Mouse (Mus musculus) liver, postnatal 0 days (tissue): Measurements from ENCODE around the gene Emp1. TPM values are rescaled to one million over a fixed set of nuclear protein-coding genes. Genes with fewer than 3 reads are reported as not detected.

Source experiments
- ATAC-seq: fragments of 200-750 bp; cut with Nextera tagmentation; 2 replicates; pipeline ENCODE4 v1.8.0; 2017; ENCODE audit warnings: mild to moderate bottlenecking, moderate library complexity
- DNase-seq: peaks from one replicate; pipeline ENCODE4 v3.0.0-alpha.2; 2016
- H3K27ac ChIP-seq: fragments of 300-500 bp; sonication (generic); 2 replicates; pipeline ENCODE4 v1.5.1; 2014; ENCODE audit warnings: antibody characterized with exemption, moderate library complexity, mild to moderate bottlenecking, low read depth
- H3K27me3 ChIP-seq: fragments of 300-500 bp; sonication (generic); 2 replicates; pipeline ENCODE4 v1.6.1; 2014; ENCODE audit warnings: low read length, control low read depth, mixed read lengths; ENCODE audit not compliant: insufficient read depth
- H3K36me3 ChIP-seq: fragments of 300-500 bp; sonication (generic); replicated peaks from 2 replicates; pipeline ENCODE4 v1.6.1; 2014; ENCODE audit warnings: mild to moderate bottlenecking, control low read depth, low read length, moderate library complexity, mixed read lengths; ENCODE audit not compliant: insufficient read depth
- H3K4me1 ChIP-seq: fragments of 300-500 bp; sonication (generic); 2 replicates; pipeline ENCODE4 v1.6.1; 2014; ENCODE audit warnings: antibody characterized with exemption, mild to moderate bottlenecking, control low read depth; ENCODE audit not compliant: insufficient read depth
- H3K4me2 ChIP-seq: fragments of 300-500 bp; sonication (generic); 2 replicates; pipeline ENCODE4 v1.6.1; 2014; ENCODE audit warnings: low read depth, mild to moderate bottlenecking, low read length, moderate library complexity, mixed read lengths
- H3K4me3 ChIP-seq: fragments of 300-500 bp; sonication (generic); 2 replicates; pipeline ENCODE4 v1.5.1; 2014; ENCODE audit warnings: low read depth, low read length
- H3K9ac ChIP-seq: fragments of 300-500 bp; sonication (generic); replicated peaks from 2 replicates; pipeline ENCODE4 v1.6.1; 2014; ENCODE audit warnings: mild to moderate bottlenecking, moderate library complexity
- H3K9me3 ChIP-seq: fragments of 300-500 bp; sonication (generic); 2 replicates; pipeline ENCODE4 v1.6.1; 2016; ENCODE audit warnings: mild to moderate bottlenecking, control low read depth, low read length, mixed read lengths
- CTCF ChIP-seq: sonication (generic); IDR thresholded peaks from 2 replicates; pipeline ENCODE4 v1.5.1; 2016; ENCODE audit warnings: antibody characterized with exemption, low read depth
- EP300 ChIP-seq: IDR thresholded peaks from 2 replicates; pipeline ENCODE4 v1.6.1; 2016; ENCODE audit warnings: antibody characterized with exemption, low read depth, mild to moderate bottlenecking
- WGBS: fragments of 180-500 bp; shearing (Covaris S2); extraction: QIAGEN DNeasy Blood & Tissue Kit; methylation state at CpG from one replicate; pipeline ENCODE4 v1.1.7; 2014; ENCODE audit not compliant: insufficient replicate concordance; 5-methylcytosine and 5-hydroxymethylcytosine counted together
- polyA plus RNA-seq: library from polyadenylated mRNA; unstranded; fragments of >200 nt; fragmentation: Nextera tagmentation; extraction: Ambion mirVana; gene quantifications from 2 replicates; pipeline ENCODE4 v1.2.1, GENCODE M21; 2015

Gene Emp1
- polyA plus RNA-seq, 1 experiment from 2014 or later, result 1.2 TPM

- WGBS, result 24% methylated on average over 16 of the region's 16 CpGs
- TF ChIP-seq EP300 (no peak), CTCF (peak; percentile 79)
- Histone ChIP-seq H3K36me3 (no peaks in the 10 kb centered on the region), H3K4me2 (peak overlapping the region; percentile 13; the same call in 1 of the 2 replicates), H3K4me3 (no peak overlapping the region), H3K27ac (no peak overlapping the region), H3K4me1 (no peaks in the 10 kb centered on the region), H3K9ac (no peak overlapping the region), H3K27me3 (no peaks in the 10 kb centered on the region), H3K9me3 (no peaks in the 10 kb centered on the region; the same call in 1 of the 2 replicates)
- peak; percentile 49 for DNase-seq
- ATAC-seq, result no peak
These were observed 15.4 kb downstream of the Emp1 start for GRCm38 (mm10) chr6:135377583-135378319.

- TF ChIP-seq EP300 (no peak), CTCF (no peak)
- Histone ChIP-seq H3K4me1 (no peaks in the 10 kb centered on the region; the same call in 1 of the 2 replicates), H3K9ac (no peak overlapping the region), H3K36me3 (no peaks in the 10 kb centered on the region), H3K27ac (no peak overlapping the region), H3K27me3 (no peaks in the 10 kb centered on the region), H3K4me2 (no peak overlapping the region), H3K4me3 (no peak overlapping the region), H3K9me3 (no peaks in the 10 kb centered on the region; the same call in 1 of the 2 replicates)
- ATAC-seq (no peak), DNase-seq (no peak)
These were observed 21.6 kb downstream of the Emp1 start for GRCm38 (mm10) chr6:135383919-135384318.

- no peak overlapping the region for H3K27ac ChIP-seq
These were observed 23.6 kb downstream of the Emp1 start for GRCm38 (mm10) chr6:135385738-135386459.

GRCm38 (mm10) chr6:135387653-135388052 is 25.3 kb downstream of the Emp1 start:
- H3K4me2 ChIP-seq, result no peak overlapping the region
- no peaks in the 10 kb centered on the region; the same call in 1 of the 2 replicates for H3K4me1 ChIP-seq
- H3K27ac ChIP-seq, result no peak overlapping the region
- no peak for TF ChIP-seq CTCF
- no peak for TF ChIP-seq EP300
- no peaks in the 10 kb centered on the region for H3K9me3 ChIP-seq
- no peak for ATAC-seq
- H3K9ac ChIP-seq, result no peak overlapping the region
- H3K36me3 ChIP-seq, result no peaks in the 10 kb centered on the region
- H3K27me3 ChIP-seq, result no peaks in the 10 kb centered on the region
- WGBS, result 85% methylated on average over 1 of the region's 1 CpGs
- no peak overlapping the region for H3K4me3 ChIP-seq
- no peak for DNase-seq

More at GRCm38 (mm10) chr6:135385738-135386459, 23.6 kb downstream of the Emp1 start:
- WGBS, result 51% methylated on average over 8 of the region's 8 CpGs
- no peak overlapping the region for H3K4me2 ChIP-seq
- H3K9ac ChIP-seq, result no peak overlapping the region
- DNase-seq, result no peak
- no peaks in the 10 kb centered on the region; the same call in 1 of the 2 replicates for H3K4me1 ChIP-seq
- H3K27me3 ChIP-seq, result no peaks in the 10 kb centered on the region
- H3K9me3 ChIP-seq, result no peaks in the 10 kb centered on the region
- no peak overlapping the region for H3K4me3 ChIP-seq
- H3K36me3 ChIP-seq, result no peaks in the 10 kb centered on the region
- ATAC-seq, result no peak
- TF ChIP-seq EP300 (no peak), CTCF (no peak)

GRCm38 (mm10) chr6:135388711-135389110 is 26.4 kb downstream of the Emp1 start:
- no peak overlapping the region for H3K27ac ChIP-seq
- DNase-seq, result no peak
- 51% methylated on average over 8 of the region's 8 CpGs for WGBS

GRCm38 (mm10) chr6:135390398-135390797 is 28.1 kb downstream of the Emp1 start:
- H3K9me3 ChIP-seq, result no peaks in the 10 kb centered on the region
- no peaks in the 10 kb centered on the region; the same call in 1 of the 2 replicates for H3K4me1 ChIP-seq
- H3K36me3 ChIP-seq, result no peaks in the 10 kb centered on the region
- no peak for ATAC-seq
- H3K4me3 ChIP-seq, result no peak overlapping the region
- DNase-seq, result no peak
- WGBS, result 27% methylated on average over 3 of the region's 3 CpGs
- no peaks in the 10 kb centered on the region for H3K27me3 ChIP-seq
- no peak overlapping the region for H3K27ac ChIP-seq
- H3K9ac ChIP-seq, result no peak overlapping the region
- H3K4me2 ChIP-seq, result no peak overlapping the region
- no peak for TF ChIP-seq EP300
- no peak for TF ChIP-seq CTCF

More at GRCm38 (mm10) chr6:135388711-135389110, 26.4 kb downstream of the Emp1 start:
- no peak for TF ChIP-seq EP300
- no peaks in the 10 kb centered on the region for H3K9me3 ChIP-seq
- no peak overlapping the region for H3K4me2 ChIP-seq
- H3K9ac ChIP-seq, result no peak overlapping the region
- no peak overlapping the region for H3K4me3 ChIP-seq
- no peak for ATAC-seq
- no peaks in the 10 kb centered on the region; the same call in 1 of the 2 replicates for H3K4me1 ChIP-seq
- H3K36me3 ChIP-seq, result no peaks in the 10 kb centered on the region
- H3K27me3 ChIP-seq, result no peaks in the 10 kb centered on the region
